Comparison of ENCODE assay signal across 14 mouse cellular contexts in genomic region chr8:70756476-70757040, GRCm38 (mm10). TPM values are rescaled to one million over a fixed set of nuclear protein-coding genes. Genes with fewer than 3 reads are reported as not detected.
DNase-seq lines count a peak whose midpoint lies in the region; ATAC-seq and TF ChIP-seq lines count a peak whose summit lies in the region.
"Had no signal": no experiment of that assay in that cellular context is flagged by ENCODE, and none has a peak within 500 bp of the region (broad histone marks: within the 10 kb centered on the region; RNA-seq: fewer than 3 reads in every experiment).

No protein-coding gene starts in this region.

- peak overlapping the region; percentile 96 for H3K27ac ChIP-seq in gastrocnemius, adult 2 months
- H3K27ac ChIP-seq in left cerebral cortex, adult 2 months, result no peak overlapping the region; the same call in 1 of the 2 replicates
- H3K27ac ChIP-seq: liver, embryonic 14.5 days had no signal

- intact Hi-C loops in gastrocnemius, adult 2 months (cut with DNase I), result no loop called here
- intact Hi-C loops in left cerebral cortex, adult 2 months (cut with DNase I), result no loop called here
- intact Hi-C loops in left cerebral cortex, postnatal 4 days (cut with DNase I), result no loop called here

- no peak for TF ChIP-seq CTCF in gastrocnemius, adult 2 months (IDR thresholded peaks at IDR 0.05)
- TF ChIP-seq CTCF in left cerebral cortex, adult 2 months (IDR thresholded peaks at IDR 0.05), result no peak

- H3K4me3 ChIP-seq in gastrocnemius, adult 2 months, result no peak overlapping the region; the same call in 1 of the 2 replicates
- H3K4me3 ChIP-seq in left cerebral cortex, adult 2 months, result peak overlapping the region; percentile 93

- peak; percentile 16 for DNase-seq in gastrocnemius, adult 2 months
- DNase-seq in gastrocnemius, adult 18-20 months (ENCODE audit: low spot score), result no peak
- peak in 1 of 2 experiments; percentile 10 for DNase-seq in left cerebral cortex, adult 2 months (ENCODE audit: extremely low spot score in 1 of 2, low spot score in 2 of 2)
- no peak for DNase-seq in left cerebral cortex, postnatal 4 days
- peak; percentile 59 for DNase-seq in cerebellum, adult 9-11 months
- peak; percentile 5 to 15 for DNase-seq in cerebellum, postnatal 25 days
- DNase-seq: midbrain, embryonic 14.5 days had no signal

- ATAC-seq in CD4-positive, CD25-positive, alpha-beta regulatory T cell, adult 4 months, result no peak
- ATAC-seq: intestine, postnatal 0 days had no signal

RNA-seq across cellular contexts. Expression of gene Rab3a, which starts 2.1 kb away (rescaled TPM):
- total RNA-seq in gastrocnemius, adult 2 months (2021), result 10 to 100 TPM; 31.9 to 39.8 TPM
- total RNA-seq in gastrocnemius, adult 18-20 months (2021), result 10 to 100 TPM; 32.5 to 36.5 TPM
- 100 to 1,000 TPM; 808 to 835 TPM for total RNA-seq in left cerebral cortex, adult 2 months (2021)
- 100 to 1,000 TPM; 414 to 476 TPM for total RNA-seq in left cerebral cortex, postnatal 4 days (2021)
- 1 to 10 TPM; 7.5 to 9.6 TPM for polyA plus RNA-seq in CD4-positive, CD25-positive, alpha-beta regulatory T cell, adult 4 months (2017; shearing (Covaris generic))

RNA-seq across cellular contexts. Expression of gene Mpv17l2, which starts 4.2 kb away (rescaled TPM):
- total RNA-seq in gastrocnemius, adult 2 months (2021), result 10 to 100 TPM; 21.0 to 22.8 TPM
- 10 to 100 TPM; 19.9 to 20.9 TPM for total RNA-seq in gastrocnemius, adult 18-20 months (2021)
- total RNA-seq in left cerebral cortex, adult 2 months (2021), result 10 to 100 TPM; 33.3 to 35.7 TPM
- 10 to 100 TPM; 31.7 to 32.6 TPM for total RNA-seq in left cerebral cortex, postnatal 4 days (2021)
- 10 to 100 TPM; 30.2 to 39.2 TPM for polyA plus RNA-seq in CD4-positive, CD25-positive, alpha-beta regulatory T cell, adult 4 months (2017; shearing (Covaris generic))

RNA-seq across cellular contexts. Expression of gene Pik3r2, which starts 20.0 kb away (rescaled TPM):
- total RNA-seq in gastrocnemius, adult 2 months (2021), result 10 to 100 TPM; 13.9 to 16.2 TPM
- total RNA-seq in gastrocnemius, adult 18-20 months (2021), result 10 to 100 TPM; 13.3 to 15.1 TPM
- total RNA-seq in left cerebral cortex, adult 2 months (2021), result 100 to 1,000 TPM; 159 to 160 TPM
- total RNA-seq in left cerebral cortex, postnatal 4 days (2021), result 100 to 1,000 TPM; 187 to 198 TPM
- polyA plus RNA-seq in CD4-positive, CD25-positive, alpha-beta regulatory T cell, adult 4 months (2017; shearing (Covaris generic)), result 1 to 10 TPM; 4.3 to 4.5 TPM

RNA-seq across cellular contexts. Expression of gene Pde4c, which starts 33.0 kb away (rescaled TPM):
- 1 to 10 TPM; 2.4 to 3.0 TPM for total RNA-seq in gastrocnemius, adult 2 months (2021)
- 1 to 10 TPM; 1.3 to 1.6 TPM for total RNA-seq in gastrocnemius, adult 18-20 months (2021)
- 1 to 10 TPM; 1.9 to 3.0 TPM for total RNA-seq in left cerebral cortex, adult 2 months (2021)
- under 1 TPM; 0.56 to 0.66 TPM for total RNA-seq in left cerebral cortex, postnatal 4 days (2021)
- polyA plus RNA-seq in CD4-positive, CD25-positive, alpha-beta regulatory T cell, adult 4 months (2017; shearing (Covaris generic)), result under 1 TPM; 0.66 to 0.94 TPM

RNA-seq across cellular contexts. Expression of gene Gm3336, which starts 38.2 kb away (rescaled TPM):
- total RNA-seq in gastrocnemius, adult 2 months (2021), result not detected
- total RNA-seq in gastrocnemius, adult 18-20 months (2021), result not detected
- total RNA-seq in left cerebral cortex, adult 2 months (2021), result not detected
- not detected for total RNA-seq in left cerebral cortex, postnatal 4 days (2021)
- not detected for polyA plus RNA-seq in CD4-positive, CD25-positive, alpha-beta regulatory T cell, adult 4 months (2017; shearing (Covaris generic))
- total RNA-seq: gastrocnemius, postnatal 36 days; layer of hippocampus, postnatal 25 days had no signal
- polyA plus RNA-seq: brain, embryonic 14.5 days; heart, embryonic 16.5 days; midbrain, embryonic 14.5 days had no signal

Comparison
In these comparisons a context has a peak if more than half of its experiments do, and no peak if none do; other contexts are left out.
1. DNase-seq: peak in gastrocnemius, adult 2 months (single experiment), cerebellum, adult 9-11 months (single experiment) and cerebellum, postnatal 25 days (2 of 2); none in gastrocnemius, adult 18-20 months (single experiment) and left cerebral cortex, postnatal 4 days (single experiment).
2. RNA of gene Rab3a, which starts 2.1 kb away (total RNA-seq): 808 to 835 TPM in left cerebral cortex, adult 2 months and 414 to 476 TPM in left cerebral cortex, postnatal 4 days; 31.9 to 39.8 TPM in gastrocnemius, adult 2 months and 32.5 to 36.5 TPM in gastrocnemius, adult 18-20 months; every median in the first group is over 10 times any median in the second.
3. RNA of gene Pik3r2, which starts 20.0 kb away (total RNA-seq): 187 to 198 TPM in left cerebral cortex, postnatal 4 days and 159 to 160 TPM in left cerebral cortex, adult 2 months; 13.9 to 16.2 TPM in gastrocnemius, adult 2 months and 13.3 to 15.1 TPM in gastrocnemius, adult 18-20 months; every median in the first group is over 4 times any median in the second.